In the genomic region with DNA sequence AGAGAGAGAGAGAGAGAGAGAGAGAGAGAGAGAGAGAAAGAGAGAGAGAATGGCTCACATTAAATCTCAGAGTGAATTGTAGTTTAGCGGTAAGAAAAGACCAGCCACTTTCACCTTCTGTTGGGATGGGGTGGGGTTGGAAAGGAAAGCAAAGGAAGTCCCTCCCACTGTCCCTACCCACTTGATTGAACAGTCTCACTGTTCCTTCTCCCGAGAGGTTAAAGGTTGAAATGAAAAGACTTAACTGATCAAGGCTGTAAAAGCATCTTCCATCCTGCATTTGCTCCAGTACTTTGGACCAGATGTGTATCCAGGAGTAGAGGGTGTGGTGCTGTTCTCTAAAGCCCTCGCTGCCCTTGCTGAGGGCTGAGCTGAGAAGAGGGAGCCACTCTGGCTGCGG, we compare ENCODE assay signal across 27 mouse cellular contexts. TPM values are rescaled to one million over a fixed set of nuclear protein-coding genes. Genes with fewer than 3 reads are reported as not detected.
DNase-seq lines count a peak whose midpoint lies in the region; ATAC-seq and TF ChIP-seq lines count a peak whose summit lies in the region.
"Had no signal": no experiment of that assay in that cellular context is flagged by ENCODE, and none has a peak within 500 bp of the region (broad histone marks: within the 10 kb centered on the region; RNA-seq: fewer than 3 reads in every experiment).

No protein-coding gene starts in this region.

- DNase-seq in ES-E14 (ENCODE audit: low read depth, low spot score) (no peak), MN1 (ENCODE audit: low spot score) (no peak)
- peak; percentile 85 for DNase-seq in large intestine, adult 2 months (ENCODE audit: low read depth, low spot score)
- no peak for DNase-seq in heart, postnatal 14 days
- no peak for DNase-seq in spleen, postnatal 36 days (ENCODE audit: low spot score in 2 of 2)
- no peak for DNase-seq in gastrocnemius, postnatal 4 days (ENCODE audit: low spot score in 2 of 2)
- DNase-seq: adrenal gland, adult 2 months; adrenal gland, postnatal 14 days; cerebellum, adult 11 months; cerebellum, adult 2 months; cerebellum, adult 9-11 months; cerebellum, postnatal 25 days; gastrocnemius, postnatal 10 days; gastrocnemius, postnatal 36 days; heart, adult 11 months; heart, postnatal 36 days; kidney, adult 11 months had no signal

- H3K4me3 ChIP-seq in E14TG2a.4 (replicated peaks; ENCODE audit: low read length) (peak overlapping the region; percentile 72), ES-E14 (ENCODE audit: insufficient read depth in 1 of 2, low read depth in 1 of 2, low read length in 2 of 2, poor library complexity in 1 of 2, severe bottlenecking in 1 of 2) (peak overlapping the region; percentile 32 to 48; a peak in 3 of 4 replicates)
- no peak overlapping the region for H3K4me3 ChIP-seq in intestine, embryonic 15.5 days (replicated peaks)
- H3K4me3 ChIP-seq: embryonic facial prominence, embryonic 13.5 days; erythroblast, embryonic 14.5 days; forebrain, embryonic 12.5 days; forebrain, embryonic 15.5 days; hindbrain, embryonic 10.5 days; hindbrain, embryonic 13.5 days had no signal

- no peak overlapping the region for H3K9ac ChIP-seq in ES-E14 (ENCODE audit: insufficient read depth, low read depth, low read length, poor library complexity, severe bottlenecking)
- H3K9ac ChIP-seq in intestine, embryonic 15.5 days = no peak overlapping the region
- H3K9ac ChIP-seq: embryonic facial prominence, embryonic 13.5 days; forebrain, embryonic 12.5 days; forebrain, embryonic 15.5 days; hindbrain, embryonic 13.5 days had no signal

- H3K9me3 ChIP-seq in E14TG2a.4 (ENCODE audit: low read length) (no peaks in the 10 kb centered on the region), ES-E14 (ENCODE audit: control insufficient read depth, insufficient read depth, low read depth, low read length) (no peaks in the 10 kb centered on the region)
- no peaks in the 10 kb centered on the region for H3K9me3 ChIP-seq in intestine, embryonic 15.5 days
- H3K9me3 ChIP-seq: embryonic facial prominence, embryonic 13.5 days; forebrain, embryonic 12.5 days; forebrain, embryonic 15.5 days; hindbrain, embryonic 10.5 days; hindbrain, embryonic 13.5 days had no signal

- no peak overlapping the region for H3K4me2 ChIP-seq in intestine, embryonic 15.5 days (replicated peaks)
- H3K4me2 ChIP-seq: embryonic facial prominence, embryonic 13.5 days; forebrain, embryonic 12.5 days; forebrain, embryonic 15.5 days; heart, embryonic 11.5 days; hindbrain, embryonic 13.5 days had no signal

- intact Hi-C loops in heart, postnatal 14 days (cut with DNase I) = no loop called here

- peaks cover 68% of the 10 kb centered on the region for H3K4me1 ChIP-seq in E14TG2a.4 (replicated peaks; ENCODE audit: low read depth, low read length)
- peaks cover 2 to 8% of the 10 kb centered on the region in 2 experiments; a peak in 3 of 4 replicates for H3K4me1 ChIP-seq in ES-E14 (ENCODE audit: control insufficient read depth in 2 of 2, insufficient read depth in 2 of 2, low read length in 2 of 2, poor library complexity in 1 of 2)
- no peaks in the 10 kb centered on the region for H3K4me1 ChIP-seq in intestine, embryonic 15.5 days (replicated peaks)
- H3K4me1 ChIP-seq: embryonic facial prominence, embryonic 13.5 days; forebrain, embryonic 12.5 days; forebrain, embryonic 15.5 days; hindbrain, embryonic 10.5 days; hindbrain, embryonic 13.5 days had no signal

- in situ Hi-C loops in ES-E14 (cut with MboI; ENCODE audit: low sequenced_read_pairs in 2 of 2, unreplicated experiment in 2 of 2) = no loop called here

- no peak for TF ChIP-seq CTCF in E14TG2a.4 (conservative IDR thresholded peaks at IDR 0.05; ENCODE audit: low read length)

- 56% methylated on average over 4 of the region's 4 CpGs for WGBS in intestine, embryonic 15.5 days
- WGBS in large intestine, adult 2 months = 20% methylated on average over 4 of the region's 4 CpGs

- H3K36me3 ChIP-seq in E14TG2a.4 (ENCODE audit: insufficient read depth, low read length) = peaks cover 3% of the 10 kb centered on the region; the same call in 1 of the 2 replicates
- H3K36me3 ChIP-seq in ES-E14 (ENCODE audit: control insufficient read depth, insufficient read depth, low read length, poor library complexity, severe bottlenecking) = no peaks in the 10 kb centered on the region
- H3K36me3 ChIP-seq in intestine, embryonic 15.5 days = no peaks in the 10 kb centered on the region
- H3K36me3 ChIP-seq: embryonic facial prominence, embryonic 13.5 days; forebrain, embryonic 12.5 days; forebrain, embryonic 15.5 days; hindbrain, embryonic 10.5 days; hindbrain, embryonic 13.5 days had no signal

- H3K27me3 ChIP-seq in E14TG2a.4 (ENCODE audit: insufficient read depth, low read length) = no peaks in the 10 kb centered on the region
- H3K27me3 ChIP-seq in intestine, embryonic 15.5 days (replicated peaks) = no peaks in the 10 kb centered on the region
- H3K27me3 ChIP-seq: embryonic facial prominence, embryonic 13.5 days; hindbrain, embryonic 13.5 days had no signal

- ATAC-seq in intestine, embryonic 15.5 days = peak; percentile 73
- ATAC-seq: forebrain, embryonic 15.5 days; hindbrain, embryonic 16.5 days had no signal

- H3K27ac ChIP-seq in ES-E14 (ENCODE audit: insufficient read depth, low read depth, low read length, poor library complexity, severe bottlenecking) = peak overlapping the region; percentile 14; the same call in 1 of the 2 replicates
- H3K27ac ChIP-seq in intestine, embryonic 15.5 days = no peak overlapping the region
- H3K27ac ChIP-seq: embryonic facial prominence, embryonic 13.5 days; forebrain, embryonic 12.5 days; forebrain, embryonic 15.5 days; hindbrain, embryonic 10.5 days; hindbrain, embryonic 13.5 days had no signal

TF ChIP-seq in ES-E14, 5 proteins besides CTCF, POLR2A, EP300 and RAD21:
- TF ChIP-seq CHD2 (IDR thresholded peaks at IDR 0.05; ENCODE audit: low read depth, low read length) = no peak
- TF ChIP-seq ZNF384 (IDR thresholded peaks at IDR 0.05; ENCODE audit: low read depth, low read length) = no peak
- no peak for TF ChIP-seq ZC3H11A (IDR thresholded peaks at IDR 0.05; ENCODE audit: borderline replicate concordance, low read depth, low read length)
- no peak for TF ChIP-seq MAFK (IDR thresholded peaks at IDR 0.05; ENCODE audit: insufficient read depth, low read depth, low read length)
- TF ChIP-seq HCFC1 (IDR thresholded peaks at IDR 0.05; ENCODE audit: borderline replicate concordance, insufficient read depth, low read length) = no peak

RNA-seq across cellular contexts. Expression of a gene that starts 6.2 kb away (rescaled TPM):
- total RNA-seq in ES-E14 (2012; rRNA removed) = 19.8 and 22.5 TPM in 2 replicates
- polyA plus RNA-seq in intestine, embryonic 15.5 days (2015; fragmentation: Nextera tagmentation; extraction: Ambion mirVana) = 10.3 and 12.4 TPM in 2 replicates
- polyA plus RNA-seq in large intestine, adult 2 months (2012; rRNA removed) = 5.5 and 6.8 TPM in 2 replicates
- total RNA-seq in heart, postnatal 14 days (2021) = 1 to 10 TPM; 8.1 to 9.8 TPM
- 10 to 100 TPM in 1 of 2 experiments, 1 to 10 TPM in 1; 8.9 to 11.0 TPM for total RNA-seq in gastrocnemius, postnatal 4 days (2021)
